Mouse (Mus musculus): Measurements from ENCODE around the gene Kcnk15.

DNA sequence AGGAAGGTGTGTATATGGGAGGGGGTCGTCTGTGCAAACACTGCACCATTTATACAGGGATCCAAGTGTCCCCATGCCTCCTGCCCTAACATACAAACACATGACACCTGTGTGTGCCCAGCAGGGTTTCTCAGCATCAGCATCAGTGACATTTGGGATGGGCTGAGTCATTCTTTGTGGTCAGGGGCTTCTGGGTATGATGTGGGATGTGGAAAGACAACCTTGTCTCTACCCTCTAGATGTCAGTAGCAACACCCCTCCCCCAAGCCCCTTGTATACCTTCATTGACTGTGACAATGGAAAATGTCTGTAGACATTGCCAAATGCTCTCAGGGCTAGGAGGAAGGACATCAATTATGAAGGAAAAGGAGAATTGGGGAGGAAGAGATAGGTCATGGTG is 22.3 kb upstream of the Kcnk15 start:
- no peak for TF ChIP-seq CTCF (conservative IDR thresholded peaks at IDR 0.05; ENCODE audit: low read length)
- TF ChIP-seq POU5F1 (IDR thresholded peaks at IDR 0.05; ENCODE audit: borderline replicate concordance, low read length) = no peak
- TF ChIP-seq NANOG (IDR thresholded peaks at IDR 0.05; ENCODE audit: borderline replicate concordance, low read length) = no peak

Data from E14TG2a.4 (cell line).